Mouse (Mus musculus) brain, embryonic 14.5 days (tissue): ENCODE data around the gene Aipl1.

ENCODE experiments used
- CTCF ChIP-seq: fragments of 200-500 bp; IDR thresholded peaks from 2 replicates; pipeline ENCODE4 v1.5.1; 2012; ENCODE audit warnings: inconsistent platforms, mild to moderate bottlenecking, moderate library complexity, borderline replicate concordance; ENCODE audit not compliant: insufficient read depth, insufficient read length; ENCODE audit errors: extremely low read depth
- POLR2A ChIP-seq: fragments of 200-500 bp; IDR thresholded peaks from 2 replicates; pipeline ENCODE4 v1.6.1; 2012; ENCODE audit warnings: mild to moderate bottlenecking, inconsistent platforms, borderline replicate concordance; ENCODE audit not compliant: poor library complexity, insufficient read depth, insufficient read length, severe bottlenecking; ENCODE audit errors: extremely low read depth

DNA sequence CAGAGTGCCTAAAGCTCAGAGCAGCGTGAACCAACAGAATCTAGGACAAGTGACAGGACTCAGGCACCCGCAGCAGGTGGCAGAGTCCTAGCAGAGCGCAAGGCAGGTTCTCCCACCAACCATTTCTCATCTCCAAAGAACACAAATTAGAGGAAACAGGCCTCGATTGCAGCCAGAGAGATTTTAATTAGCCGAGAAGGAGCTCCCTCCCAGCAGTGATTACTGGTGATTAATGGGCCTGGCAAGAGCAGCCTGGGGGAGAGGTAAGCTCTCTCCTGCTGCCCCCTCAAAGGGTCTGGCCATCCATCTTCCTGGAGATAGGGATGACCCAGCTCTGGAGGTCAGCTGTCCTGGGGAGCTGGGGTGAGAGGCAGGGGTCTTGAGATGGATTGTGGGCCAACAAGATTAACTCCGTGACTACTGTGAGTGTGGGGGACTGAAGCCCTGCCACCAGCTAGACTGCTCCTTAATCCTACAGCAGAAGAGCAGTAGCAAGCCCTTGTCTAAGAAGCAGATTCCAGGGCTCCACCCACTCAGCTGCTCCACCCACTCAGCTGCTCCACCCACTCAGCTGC, 35.1 kb upstream of the Aipl1 start:
- no peak for TF ChIP-seq CTCF
- TF ChIP-seq POLR2A = no peak
